Mouse (Mus musculus): ENCODE measurements at regions not wholly inside any gene's neighbourhood (a gene's known extent, or its start where the extent isn't known, plus 50 kb on each side); places are given as distances from the start of the nearest gene placed in this dataset.

DNA sequence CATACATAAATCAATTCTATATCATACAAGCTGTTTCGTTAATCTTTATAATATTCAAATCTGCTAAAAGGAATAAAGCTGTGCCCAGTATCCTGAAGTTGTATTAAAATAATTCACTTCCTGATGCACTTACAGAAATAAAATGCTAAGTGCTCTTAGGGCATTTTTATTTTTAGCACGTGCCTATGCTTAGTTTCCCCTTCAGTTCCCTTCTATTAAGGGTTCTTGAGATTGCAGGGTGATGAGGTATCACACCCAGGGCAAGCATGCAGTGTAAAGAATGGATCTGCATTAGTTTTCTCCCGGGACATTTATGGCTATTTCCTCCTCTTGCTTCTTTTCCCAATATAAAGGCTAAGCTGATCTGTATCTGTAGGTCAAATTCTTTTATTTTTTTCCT is 1858.8 kb upstream of the Lrrc6 start:
- ATAC-seq (ENCODE audit: low FRiP score, low read depth), result no peak

DNA sequence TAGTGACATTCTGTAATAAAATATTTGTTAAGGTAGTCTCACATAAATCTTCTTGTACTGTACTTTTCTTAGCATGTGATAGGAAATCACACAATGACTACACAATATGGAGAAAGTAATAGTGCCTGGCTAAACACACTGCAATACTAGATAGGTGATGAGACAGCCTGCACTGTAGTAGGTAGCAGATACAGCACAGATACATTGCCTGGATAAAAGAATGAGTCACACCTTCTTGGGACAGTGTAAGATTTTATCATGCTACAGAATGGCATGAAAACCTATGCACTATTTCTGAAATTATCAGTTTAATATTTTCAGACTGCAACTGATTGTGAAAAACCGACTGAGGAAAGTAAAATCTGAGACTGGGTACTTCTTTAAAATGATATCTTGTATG is 1855.2 kb upstream of the Lrrc6 start:
- no peak for ATAC-seq (ENCODE audit: low FRiP score, low read depth)
- Histone ChIP-seq H3K9ac (no peak overlapping the region), H3K36me3 (no peaks in the 10 kb centered on the region), H3K9me3 (no peaks in the 10 kb centered on the region), H3K27me3 (no peaks in the 10 kb centered on the region), H3K4me2 (no peak overlapping the region), H3K27ac (replicated peaks) (no peak overlapping the region), H3K4me1 (replicated peaks) (peaks cover 13% of the 10 kb centered on the region), H3K4me3 (no peak overlapping the region)
- 85% methylated on average over 1 of the region's 1 CpGs for WGBS

More for the DNA sequence above, 1858.8 kb upstream of the Lrrc6 start:
- Histone ChIP-seq H3K36me3 (no peaks in the 10 kb centered on the region), H3K27me3 (no peaks in the 10 kb centered on the region), H3K4me3 (no peak overlapping the region), H3K4me2 (no peak overlapping the region), H3K4me1 (replicated peaks) (peaks cover 29% of the 10 kb centered on the region), H3K27ac (replicated peaks) (no peak overlapping the region), H3K9me3 (no peaks in the 10 kb centered on the region), H3K9ac (no peak overlapping the region)
- 77% methylated on average over 3 of the region's 3 CpGs for WGBS

DNA sequence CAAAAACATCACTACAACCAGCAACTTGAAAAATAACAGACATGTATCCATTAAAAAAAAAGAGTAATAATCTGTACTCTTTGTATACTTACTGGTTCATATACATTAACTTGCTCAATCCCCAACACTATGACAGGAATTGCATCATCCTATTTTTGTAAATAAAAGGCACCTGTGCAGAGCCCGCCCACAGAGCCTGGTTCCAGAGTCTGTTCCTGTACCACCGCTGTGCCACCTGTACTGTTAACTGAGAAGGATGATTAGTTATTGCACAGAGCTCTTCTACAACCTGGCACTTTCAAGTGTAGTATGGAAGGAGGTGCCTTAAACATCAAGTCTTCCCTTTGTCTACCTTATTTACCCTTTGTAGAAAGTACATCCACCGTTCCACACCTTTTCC is 1843.9 kb upstream of the Lrrc6 start:
- 96% methylated on average over 3 of the region's 3 CpGs for WGBS
- no peak for ATAC-seq (ENCODE audit: low FRiP score, low read depth)

DNA sequence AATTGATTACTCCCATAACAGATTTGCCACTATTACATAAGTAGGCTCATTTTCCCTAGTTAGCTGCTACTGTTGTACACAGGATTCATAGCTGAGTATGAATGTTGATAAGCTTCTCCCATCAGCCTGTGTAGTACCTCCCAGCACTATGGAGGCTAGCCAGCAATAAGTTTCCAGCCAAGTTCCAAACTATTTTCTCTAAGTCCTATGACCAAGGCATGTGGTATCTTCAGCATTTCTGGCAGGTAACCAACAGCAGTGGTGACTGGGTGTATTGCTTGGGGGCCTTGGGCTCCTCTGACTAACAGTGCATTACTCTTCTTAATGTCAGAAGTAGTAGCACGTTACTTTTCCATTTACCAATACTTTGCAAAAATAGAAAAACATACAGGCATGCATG is 1841.8 kb upstream of the Lrrc6 start:
- no peak overlapping the region for H3K9ac ChIP-seq
- no peaks in the 10 kb centered on the region for H3K4me1 ChIP-seq (replicated peaks)
- no peak overlapping the region for H3K27ac ChIP-seq (replicated peaks)
- 90% methylated on average over 1 of the region's 1 CpGs for WGBS
- H3K36me3 ChIP-seq, result peaks cover 8% of the 10 kb centered on the region; the same call in 1 of the 2 replicates
- H3K4me3 ChIP-seq, result no peak overlapping the region
- H3K4me2 ChIP-seq, result no peak overlapping the region
- no peaks in the 10 kb centered on the region for H3K9me3 ChIP-seq
- no peaks in the 10 kb centered on the region for H3K27me3 ChIP-seq
- ATAC-seq (ENCODE audit: low FRiP score, low read depth), result no peak

More for the DNA sequence above, 1843.9 kb upstream of the Lrrc6 start:
- no peaks in the 10 kb centered on the region for H3K27me3 ChIP-seq
- peaks cover 8% of the 10 kb centered on the region; the same call in 1 of the 2 replicates for H3K36me3 ChIP-seq
- H3K9me3 ChIP-seq, result no peaks in the 10 kb centered on the region
- H3K4me3 ChIP-seq, result no peak overlapping the region
- H3K27ac ChIP-seq (replicated peaks), result no peak overlapping the region
- no peak overlapping the region for H3K9ac ChIP-seq
- H3K4me1 ChIP-seq (replicated peaks), result no peaks in the 10 kb centered on the region
- no peak overlapping the region for H3K4me2 ChIP-seq

GRCm38 (mm10) chr15:68341056-68341455 is 1840.3 kb upstream of the Lrrc6 start:
- Histone ChIP-seq H3K27ac (replicated peaks) (no peak overlapping the region), H3K4me2 (no peak overlapping the region), H3K9ac (no peak overlapping the region), H3K36me3 (peaks cover 8% of the 10 kb centered on the region; the same call in 1 of the 2 replicates), H3K9me3 (no peaks in the 10 kb centered on the region), H3K4me1 (replicated peaks) (no peaks in the 10 kb centered on the region), H3K27me3 (no peaks in the 10 kb centered on the region), H3K4me3 (no peak overlapping the region)
- no peak for ATAC-seq (ENCODE audit: low FRiP score, low read depth)
- WGBS, result 78% methylated on average over 5 of the region's 5 CpGs

DNA sequence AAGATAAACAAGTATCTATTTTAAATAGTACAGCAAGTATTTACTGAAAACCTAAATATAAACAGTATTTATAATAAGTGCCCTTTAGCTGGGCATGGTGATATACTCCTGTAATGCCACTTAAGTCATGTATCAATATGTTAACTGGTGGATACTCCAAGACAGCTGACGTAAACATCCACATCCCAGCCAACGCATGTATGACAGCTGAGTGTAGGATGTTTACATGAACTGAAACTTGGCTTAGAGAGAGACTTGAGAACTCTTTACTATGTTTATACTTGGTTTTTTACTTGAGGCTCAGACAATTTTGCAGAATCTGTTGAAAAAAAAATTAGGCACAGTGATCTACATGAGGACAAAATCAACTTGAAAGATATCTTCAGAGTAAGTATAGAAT is 1836.6 kb upstream of the Lrrc6 start:
- WGBS, result 91% methylated on average over 2 of the region's 2 CpGs
- no peaks in the 10 kb centered on the region for H3K4me1 ChIP-seq (replicated peaks)
- no peak overlapping the region for H3K4me2 ChIP-seq
- H3K27ac ChIP-seq (replicated peaks), result no peak overlapping the region
- H3K36me3 ChIP-seq, result peaks cover 8% of the 10 kb centered on the region; the same call in 1 of the 2 replicates
- no peaks in the 10 kb centered on the region for H3K9me3 ChIP-seq
- no peak overlapping the region for H3K4me3 ChIP-seq
- ATAC-seq (ENCODE audit: low FRiP score, low read depth), result no peak
- no peak overlapping the region for H3K9ac ChIP-seq
- no peaks in the 10 kb centered on the region for H3K27me3 ChIP-seq

DNA sequence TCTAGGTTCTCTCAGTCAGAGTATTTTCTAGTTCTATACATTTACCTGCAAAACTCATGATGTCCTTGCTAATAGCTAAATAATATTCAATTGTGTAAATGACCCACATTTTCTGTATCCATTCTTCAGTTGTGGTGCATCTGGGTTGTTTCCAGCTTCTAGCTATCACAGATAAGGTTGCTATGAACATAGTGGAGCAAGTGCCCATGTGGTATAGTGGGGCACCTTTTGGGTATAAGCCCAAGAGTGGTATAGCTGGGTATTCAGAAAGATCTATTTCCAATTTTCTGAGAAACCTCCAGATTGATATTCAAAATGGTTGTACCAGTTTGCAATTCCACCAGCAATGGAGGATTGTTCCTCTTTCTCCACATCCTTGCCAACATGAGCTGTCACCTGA is 1835.1 kb upstream of the Lrrc6 start:
- Histone ChIP-seq H3K36me3 (peaks cover 6% of the 10 kb centered on the region; the same call in 1 of the 2 replicates), H3K9ac (no peak overlapping the region), H3K4me2 (no peak overlapping the region), H3K4me3 (no peak overlapping the region), H3K9me3 (no peaks in the 10 kb centered on the region), H3K27me3 (no peaks in the 10 kb centered on the region), H3K4me1 (replicated peaks) (no peaks in the 10 kb centered on the region), H3K27ac (replicated peaks) (no peak overlapping the region)
- ATAC-seq (ENCODE audit: low FRiP score, low read depth), result no peak

GRCm38 (mm10) chr15:68316116-68316515 is 1815.4 kb upstream of the Lrrc6 start:
- 95% methylated on average over 1 of the region's 1 CpGs for WGBS
- H3K27me3 ChIP-seq, result no peaks in the 10 kb centered on the region

More at GRCm38 (mm10) chr15:68316116-68316515, 1815.4 kb upstream of the Lrrc6 start:
- H3K36me3 ChIP-seq, result no peaks in the 10 kb centered on the region
- no peak overlapping the region for H3K4me3 ChIP-seq
- H3K4me1 ChIP-seq (replicated peaks), result no peaks in the 10 kb centered on the region
- no peak for ATAC-seq (ENCODE audit: low FRiP score, low read depth)
- H3K9me3 ChIP-seq, result no peaks in the 10 kb centered on the region
- H3K27ac ChIP-seq (replicated peaks), result no peak overlapping the region
- H3K4me2 ChIP-seq, result no peak overlapping the region
- no peak overlapping the region for H3K9ac ChIP-seq

MicroRNA genes in the stretch of these regions (microRNA counts, 519-probe panel; counts per million panel counts)
- 3,913 counts per million, percentile 82 among the panel's probes with 10 or more counts for microRNA mmu-miR-30b
- microRNA mmu-miR-30d, result 3,703 counts per million, percentile 77 among the panel's probes with 10 or more counts

Small RNAs in the stretch of these regions (microRNA-seq; reads per million reads assigned to microRNA genes)
- gene Mir30b, result 102 reads per million, percentile 51 among the genes with 10 or more reads in this experiment
- 9,480 reads per million, percentile 96 among the genes with 10 or more reads in this experiment for gene Mir30d

Data from hindbrain, embryonic 15.5 days (tissue).